Mouse (Mus musculus) MEL (cell line): ENCODE data around the gene Uggt1.

ENCODE experiments used
- CHD1 ChIP-seq: IDR thresholded peaks from 2 replicates; pipeline ENCODE4 v1.6.1; 2012; ENCODE audit warnings: low read depth, mild to moderate bottlenecking, inconsistent platforms, low read length, improper control_type of control experiment
- CTCF ChIP-seq, 3 experiments: IDR thresholded peaks in 2 of 3; conservative IDR thresholded peaks in 1 of 3; 2 replicates each; pipeline ENCODE4 v1.5.1; 2011 to 2012; ENCODE audit warnings: low read length in 3 of 3, low read depth in 2 of 3, mild to moderate bottlenecking in 2 of 3, improper control_type of control experiment in 1 of 3, inconsistent platforms in 1 of 3, mixed read lengths in 1 of 3, moderate library complexity in 1 of 3; ENCODE audit not compliant: control insufficient read depth in 1 of 3, insufficient read depth in 1 of 3, poor library complexity in 1 of 3, severe bottlenecking in 1 of 3
- E2F4 ChIP-seq: IDR thresholded peaks from 2 replicates; pipeline ENCODE4 v1.6.1; 2011; ENCODE audit warnings: low read depth, low read length, improper control_type of control experiment, borderline replicate concordance
- EP300 ChIP-seq, 2 experiments: IDR thresholded peaks; 2 replicates each; pipeline ENCODE4 v1.6.1; 2011; ENCODE audit warnings: improper control_type of control experiment in 2 of 2, low read length in 2 of 2, low read depth in 1 of 2, mild to moderate bottlenecking in 1 of 2
- KAT2A ChIP-seq: conservative IDR thresholded peaks from 2 replicates; pipeline ENCODE4 v1.6.1; 2012; ENCODE audit warnings: low read depth, low read length, improper control_type of control experiment, inconsistent platforms
- MAFK ChIP-seq: IDR thresholded peaks from 2 replicates; pipeline ENCODE4 v1.6.1; 2011; ENCODE audit warnings: low read depth, mild to moderate bottlenecking, low read length, improper control_type of control experiment, borderline replicate concordance
- MXI1 ChIP-seq: IDR thresholded peaks from 2 replicates; pipeline ENCODE4 v1.6.1; 2011; ENCODE audit warnings: mild to moderate bottlenecking, low read depth, low read length, improper control_type of control experiment
- MYC ChIP-seq: IDR thresholded peaks from 2 replicates; pipeline ENCODE4 v1.6.1; 2011; ENCODE audit warnings: low read depth, mild to moderate bottlenecking, low read length, improper control_type of control experiment, moderate library complexity
- NRF1 ChIP-seq: IDR thresholded peaks from 2 replicates; pipeline ENCODE4 v1.6.1; 2014; ENCODE audit warnings: low read depth, mild to moderate bottlenecking, inconsistent platforms, low read length, improper control_type of control experiment, moderate library complexity; ENCODE audit not compliant: poor library complexity, insufficient read depth, severe bottlenecking
- POLR2A ChIP-seq, 2 experiments: IDR thresholded peaks; 2 replicates each; pipeline ENCODE4 v1.6.1; 2011 to 2012; ENCODE audit warnings: low read length in 2 of 2, mild to moderate bottlenecking in 2 of 2, control low read depth in 1 of 2, improper control_type of control experiment in 1 of 2, low read depth in 1 of 2, moderate library complexity in 1 of 2; ENCODE audit not compliant: control insufficient read depth in 1 of 2, insufficient read depth in 1 of 2, poor library complexity in 1 of 2
- RCOR1 ChIP-seq: IDR thresholded peaks from 2 replicates; pipeline ENCODE4 v1.6.1; 2012; ENCODE audit warnings: low read depth, mild to moderate bottlenecking, inconsistent platforms, low read length, improper control_type of control experiment
- TCF12 ChIP-seq: IDR thresholded peaks from 2 replicates; pipeline ENCODE4 v1.6.1; 2014; ENCODE audit warnings: low read depth, mild to moderate bottlenecking, inconsistent platforms, low read length, improper control_type of control experiment, moderate library complexity
- USF1 ChIP-seq: IDR thresholded peaks from 2 replicates; pipeline ENCODE4 v1.6.1; 2014; ENCODE audit warnings: low read depth, mild to moderate bottlenecking, inconsistent platforms, low read length, improper control_type of control experiment, moderate library complexity
- ZC3H11A ChIP-seq: IDR thresholded peaks from 2 replicates; pipeline ENCODE4 v1.6.1; 2012; ENCODE audit warnings: low read depth, mild to moderate bottlenecking, inconsistent platforms, low read length, improper control_type of control experiment

DNA sequence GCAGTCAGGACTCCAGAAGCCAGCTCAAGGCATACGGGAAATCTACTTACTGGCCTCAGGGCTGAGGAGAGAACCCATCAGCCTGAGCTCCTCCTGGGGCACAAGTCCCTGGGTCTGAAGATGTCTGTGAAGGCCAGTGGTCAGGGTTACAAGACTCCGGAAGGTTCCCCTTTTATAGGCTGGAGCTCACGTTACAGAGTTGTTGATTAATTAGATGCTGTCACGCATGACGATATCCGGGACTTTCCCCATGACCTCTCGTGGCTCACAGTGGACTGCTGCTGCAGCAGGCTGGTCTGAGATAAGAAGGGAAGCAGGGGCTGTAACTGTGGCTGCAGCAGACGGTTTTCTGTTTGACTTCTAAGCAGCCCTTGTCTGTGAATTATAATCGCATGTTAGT lies 28.8 kb upstream of the Uggt1 start:
- TF ChIP-seq CHD1 (no peak), CTCF (IDR thresholded peaks at IDR 0.05 in 2 of 3, conservative IDR thresholded peaks at IDR 0.05 in 1 of 3; ENCODE audit: control insufficient read depth in 1 of 3, insufficient read depth in 1 of 3, low read depth in 2 of 3, low read length in 3 of 3, poor library complexity in 1 of 3, severe bottlenecking in 1 of 3) (no peak), POLR2A (IDR thresholded peaks at IDR 0.05; ENCODE audit: control insufficient read depth in 1 of 2, insufficient read depth in 1 of 2, low read depth in 1 of 2, low read length in 2 of 2, poor library complexity in 1 of 2) (no peak), TCF12 (peak; percentile 62), ZC3H11A (no peak), MYC (0 out of 2 replicates have a peak, but pooled peaks have one; percentile 9), MAFK (no peak), EP300 (IDR thresholded peaks at IDR 0.05; ENCODE audit: low read depth in 1 of 2, low read length in 2 of 2) (peak; percentile 66 to 69), USF1 (no peak), KAT2A (no peak), RCOR1 (no peak; the same call in 1 of the 2 replicates), MXI1 (no peak), NRF1 (no peak), E2F4 (no peak)
